Mouse (Mus musculus) bone marrow macrophage, adult 2 months (primary cell): ENCODE results near the gene Ctcf.

ENCODE experiments used
- CTCF ChIP-seq: IDR thresholded peaks from 2 replicates; pipeline ENCODE4 v1.5.1; 2012; ENCODE audit warnings: low read depth, mild to moderate bottlenecking, low read length, moderate library complexity
- POLR2A ChIP-seq: IDR thresholded peaks from 2 replicates; pipeline ENCODE4 v1.6.1; 2012; ENCODE audit warnings: mild to moderate bottlenecking, low read depth, low read length, borderline replicate concordance

DNA sequence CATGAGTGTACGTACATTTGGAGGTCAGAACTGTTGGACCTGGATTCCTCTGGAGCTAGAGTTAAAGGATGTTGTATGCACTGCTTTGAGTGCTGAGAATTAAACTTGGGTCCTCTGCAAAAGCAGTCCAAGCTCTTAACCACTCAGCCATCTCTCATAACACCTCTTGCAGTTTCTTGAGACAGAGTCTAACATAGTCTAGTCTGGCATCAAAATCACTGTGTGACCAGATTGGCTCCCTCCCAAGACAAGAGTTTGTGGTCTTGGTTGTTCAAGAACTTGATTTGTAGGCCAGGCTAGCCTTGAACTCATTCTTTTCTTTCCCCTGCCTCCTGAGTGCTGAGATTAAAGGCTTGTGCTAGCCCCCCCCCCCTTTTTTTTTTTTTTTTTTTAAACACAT is 12.6 kb downstream of the Ctcf start:
- TF ChIP-seq CTCF (no peak), POLR2A (no peak)
